Mouse (Mus musculus) liver (tissue): ENCODE data around the gene Tunar.
A peak's percentile ranks its signal among the peaks of the same experiment; 100 is the strongest.

Source experiments
- DNase-seq: peaks from one replicate; pipeline ENCODE4 v3.0.0-alpha.2; 2020; ENCODE audit warnings: mixed read lengths

Gene Tunar

DNA sequence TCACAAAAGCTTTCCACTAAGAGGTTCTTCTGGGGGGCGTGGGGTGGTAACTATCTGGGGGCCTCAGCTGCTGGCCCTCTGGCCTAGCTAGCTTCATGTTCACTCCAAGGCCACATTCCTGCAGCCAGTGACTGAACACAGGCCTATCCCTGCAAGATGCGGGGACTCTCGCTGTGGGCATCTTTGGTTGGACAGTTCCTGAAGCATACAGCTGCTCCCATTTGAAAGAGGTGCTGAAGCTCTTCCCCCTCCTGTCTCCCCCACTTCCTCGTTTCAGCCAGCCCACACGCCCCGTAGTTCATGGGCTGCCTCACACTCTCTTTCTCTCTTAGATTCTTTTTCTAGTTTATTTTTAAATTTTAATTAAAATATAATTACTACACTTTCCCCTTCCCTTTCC, 72.3 kb downstream of the Tunar start:
- no peak for DNase-seq

DNA sequence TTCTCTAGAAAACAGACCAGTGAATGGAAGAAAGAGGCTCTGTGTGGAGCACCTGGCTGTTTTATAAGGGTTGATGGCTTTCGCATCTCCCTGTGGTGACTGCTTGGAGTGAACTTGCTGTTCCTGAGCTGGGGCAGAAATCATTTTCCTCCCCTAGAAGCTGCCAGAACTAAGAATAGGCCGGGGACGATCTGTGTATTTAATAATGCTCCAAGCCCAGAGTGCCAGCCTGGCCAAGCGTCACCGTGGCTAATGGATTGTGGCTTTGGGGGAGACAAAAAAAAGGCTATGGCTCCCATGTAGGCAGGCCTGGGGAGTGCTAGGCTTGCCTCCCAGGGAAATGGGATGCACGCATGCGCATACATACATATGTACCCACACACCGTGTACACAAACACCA, 80.2 kb downstream of the Tunar start:
- DNase-seq, result no peak

DNA sequence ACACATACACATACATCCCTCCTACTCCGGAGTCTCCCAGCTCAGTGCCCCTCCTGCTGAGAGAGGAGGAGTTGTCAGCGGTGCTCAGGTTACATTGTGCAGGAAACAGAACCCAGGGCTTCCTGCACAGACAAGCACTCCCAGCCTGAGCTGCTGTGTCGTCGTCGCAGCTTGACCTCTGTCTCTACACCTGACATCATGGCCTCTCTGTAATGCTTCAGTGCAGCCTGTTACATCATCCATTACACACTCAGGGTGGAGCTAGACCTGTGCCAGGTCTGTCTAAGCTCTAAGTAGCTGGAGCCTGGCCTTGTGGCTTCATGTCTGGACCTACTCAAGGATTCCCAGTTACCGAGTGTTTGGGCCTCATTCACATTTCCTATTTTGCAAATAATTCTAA, 86.8 kb downstream of the Tunar start:
- no peak for DNase-seq

DNA sequence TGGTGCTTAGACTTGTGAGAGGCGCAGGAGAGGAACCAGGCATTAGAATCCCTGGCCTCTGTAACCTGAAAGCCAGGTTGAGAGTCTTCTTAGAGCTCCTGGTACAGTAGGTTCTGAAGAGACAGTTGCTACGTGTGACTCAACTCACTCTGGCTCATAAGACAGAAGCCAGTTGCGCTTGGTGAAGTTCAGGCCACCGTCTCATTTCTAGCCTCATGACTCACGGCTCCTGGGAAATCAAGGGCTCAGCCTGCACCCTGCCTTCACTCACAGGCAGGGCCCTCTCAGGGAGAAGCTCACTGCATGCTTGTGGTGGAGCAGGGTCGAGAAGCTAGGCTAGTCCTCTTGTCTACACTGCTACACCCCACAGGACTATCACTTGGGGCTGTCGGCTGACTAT, 92.9 kb downstream of the Tunar start:
- no peak for DNase-seq

DNA sequence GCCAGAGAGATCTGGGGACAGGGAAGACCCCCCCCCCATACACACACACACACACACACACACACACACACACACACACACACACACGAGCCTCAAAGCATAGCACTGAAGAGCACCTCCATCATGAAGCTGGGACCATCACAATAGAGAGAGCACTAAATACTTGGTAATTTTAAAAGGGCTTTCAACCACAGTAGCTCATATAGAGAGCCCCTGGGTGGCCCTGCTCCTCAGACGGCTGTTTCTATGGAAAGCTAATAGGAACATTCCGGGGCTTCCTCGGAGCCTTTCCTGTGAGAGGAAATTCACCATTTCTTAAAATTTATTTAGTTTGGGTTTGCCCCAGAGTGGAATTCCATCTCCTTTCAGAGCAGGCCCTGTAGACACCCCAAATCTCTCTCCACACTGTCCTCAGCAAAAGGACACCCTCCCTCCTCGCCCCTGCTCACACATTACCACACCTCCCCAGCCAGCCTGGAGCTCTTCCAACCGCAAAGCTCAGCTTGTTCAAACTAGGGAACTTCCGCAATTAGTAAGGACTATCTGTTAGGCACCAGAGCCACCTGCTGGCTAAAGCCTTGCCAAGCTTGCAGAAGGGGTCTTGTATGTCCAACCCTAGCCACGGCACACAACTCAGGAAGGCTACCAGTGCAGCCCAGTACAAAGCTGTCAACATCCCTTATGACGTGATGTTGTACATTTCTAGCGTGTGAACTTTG, 93.5 kb downstream of the Tunar start:
- peak; percentile 62 for DNase-seq

DNA sequence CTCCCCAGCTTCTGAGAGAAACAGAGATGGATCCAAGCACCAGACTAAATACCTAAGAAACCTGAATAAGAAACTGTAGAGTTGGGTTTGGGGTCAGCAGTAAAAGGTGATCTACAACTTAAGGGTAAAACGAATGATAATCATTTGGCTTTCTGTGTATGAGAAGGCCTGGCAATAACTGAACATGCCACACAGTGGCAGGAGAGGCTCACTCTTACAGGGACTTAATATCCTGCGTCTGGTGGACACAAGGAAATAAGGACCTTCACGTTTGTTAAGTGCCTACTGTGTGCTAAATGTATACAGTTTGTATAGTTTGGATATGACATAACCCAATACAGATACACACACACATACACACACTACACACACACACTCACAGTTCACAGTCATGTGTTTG, 98.2 kb downstream of the Tunar start:
- DNase-seq, result no peak

DNA sequence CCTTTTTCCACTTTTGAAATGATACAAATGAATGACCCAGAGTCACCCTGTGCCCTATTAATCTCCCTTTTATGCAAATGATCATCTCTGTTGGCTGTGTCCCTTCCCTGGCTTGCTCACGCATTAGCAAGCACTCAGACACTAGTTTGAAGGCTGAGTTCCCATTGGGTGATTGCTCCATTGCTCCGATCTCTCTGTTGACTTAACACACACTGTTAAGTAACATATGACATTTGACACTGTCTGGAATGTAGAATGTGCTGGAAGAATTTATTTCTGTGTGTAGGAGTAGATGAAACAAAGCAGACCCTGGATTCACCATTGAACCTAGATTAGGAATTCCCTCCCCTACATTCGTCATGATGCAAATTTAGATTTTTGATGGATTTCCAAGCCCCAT, 99.1 kb downstream of the Tunar start:
- no peak for DNase-seq
